Mouse (Mus musculus) kidney, adult 18-20 months (tissue): ENCODE results near the gene Gm4297.
"Not testable (repeated sequence)": the region's sequence is repeated elsewhere in the genome, so short reads cannot be mapped to it uniquely, and the experiment has no call there.

Source experiments
- DNase-seq: peaks from one replicate; pipeline ENCODE4 v3.0.0; 2021

The Gm4297 gene

GRCm38 (mm10) chrX:24574795-24575194 lies at the start of gene Gm4297:
Gm4297 (minus strand) TSS chrX:24574895.
- DNase-seq = not testable (repeated sequence)
